Comparison of ENCODE assay signal across 20 mouse cellular contexts in the genomic region with DNA sequence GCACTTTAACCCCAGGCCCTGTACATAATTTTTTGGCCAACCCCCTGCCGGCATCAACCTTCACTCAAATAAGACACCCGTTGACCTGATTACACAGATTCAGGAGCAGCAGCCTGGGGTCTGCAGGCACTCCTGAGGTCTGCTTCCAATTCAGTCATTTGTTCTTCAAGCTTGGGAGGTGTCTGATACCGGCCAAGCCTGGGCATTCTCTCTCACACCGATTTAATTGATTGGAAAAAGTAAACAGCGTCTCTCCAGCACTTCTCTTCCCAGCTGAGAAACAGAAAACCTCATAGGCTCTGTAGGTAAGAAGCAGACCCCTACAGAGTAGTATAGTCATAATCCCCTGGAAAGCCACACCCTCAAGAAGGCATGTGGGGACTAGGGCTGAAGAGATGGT.
A peak's percentile ranks its signal among the peaks of the same experiment; 100 is the strongest.
DNase-seq lines count a peak whose midpoint lies in the region; ATAC-seq and TF ChIP-seq lines count a peak whose summit lies in the region.
"Had no signal": no experiment of that assay in that cellular context is flagged by ENCODE, and none has a peak within 500 bp of the region (broad histone marks: within the 10 kb centered on the region; RNA-seq: fewer than 3 reads in every experiment).

No protein-coding gene starts in this region.

- H3K4me2 ChIP-seq in heart, embryonic 11.5 days = no peak overlapping the region
- no peak overlapping the region for H3K4me2 ChIP-seq in liver, embryonic 12.5 days
- no peak overlapping the region for H3K4me2 ChIP-seq in liver, embryonic 11.5 days
- H3K4me2 ChIP-seq: embryonic facial prominence, embryonic 13.5 days; forebrain, embryonic 12.5 days; heart, embryonic 15.5 days; hindbrain, embryonic 15.5 days had no signal

- 0 out of 2 replicates have a peak overlapping the region, but pooled peaks have one; percentile 85 for H3K27ac ChIP-seq in heart, embryonic 11.5 days (ENCODE audit: low read depth, low read length)
- 0 out of 2 replicates have a peak overlapping the region, but pooled peaks have one; percentile 20 for H3K27ac ChIP-seq in liver, embryonic 12.5 days
- no peak overlapping the region for H3K27ac ChIP-seq in liver, embryonic 11.5 days (ENCODE audit: low read depth, low read length)
- H3K27ac ChIP-seq in testis, adult 2 months (ENCODE audit: control insufficient read depth, insufficient read depth, low read depth, low read length) = peak overlapping the region; percentile 25; the same call in 1 of the 2 replicates
- H3K27ac ChIP-seq: embryonic facial prominence, embryonic 13.5 days; forebrain, embryonic 12.5 days; hindbrain, embryonic 15.5 days had no signal

- no peak for ATAC-seq in heart, embryonic 11.5 days (replicated peaks; ENCODE audit: insufficient number of reproducible peaks, low FRiP score, low TSS enrichment)
- ATAC-seq in liver, embryonic 12.5 days = no peak
- ATAC-seq in liver, embryonic 11.5 days (replicated peaks; ENCODE audit: low FRiP score) = no peak
- ATAC-seq: activated CD4-positive, CD25-positive, alpha-beta regulatory T cell, adult 4 months; forebrain, embryonic 16.5 days; Patski had no signal

- H3K27me3 ChIP-seq in heart, embryonic 11.5 days (ENCODE audit: control insufficient read depth, insufficient read depth, low read length) = no peaks in the 10 kb centered on the region
- H3K27me3 ChIP-seq in liver, embryonic 12.5 days (replicated peaks) = no peaks in the 10 kb centered on the region
- no peaks in the 10 kb centered on the region for H3K27me3 ChIP-seq in liver, embryonic 11.5 days (replicated peaks; ENCODE audit: control insufficient read depth, insufficient read depth, low read length)
- no peaks in the 10 kb centered on the region for H3K27me3 ChIP-seq in testis, adult 2 months (ENCODE audit: control insufficient read depth, insufficient read depth, low read length)
- H3K27me3 ChIP-seq: CH12.LX; embryonic facial prominence, embryonic 13.5 days; forebrain, embryonic 12.5 days; heart, embryonic 15.5 days; hindbrain, embryonic 15.5 days; Patski had no signal

- H3K9me3 ChIP-seq in heart, embryonic 11.5 days (replicated peaks; ENCODE audit: control insufficient read depth, low read length) = no peaks in the 10 kb centered on the region
- H3K9me3 ChIP-seq in liver, embryonic 12.5 days (replicated peaks) = peaks cover under 1% of the 10 kb centered on the region
- H3K9me3 ChIP-seq in liver, embryonic 11.5 days (ENCODE audit: control insufficient read depth, low read length) = peaks cover under 1% of the 10 kb centered on the region; the same call in 1 of the 2 replicates
- H3K9me3 ChIP-seq: embryonic facial prominence, embryonic 13.5 days; forebrain, embryonic 12.5 days; heart, embryonic 15.5 days; hindbrain, embryonic 15.5 days had no signal

- intact Hi-C loops in heart, postnatal 25 days (cut with DNase I) = no loop called here

- TF ChIP-seq POLR2A in testis, adult 2 months (IDR thresholded peaks at IDR 0.05; ENCODE audit: control insufficient read depth, low read depth, low read length) = no peak

- 45% methylated on average over 5 of the region's 5 CpGs for WGBS in heart, embryonic 11.5 days (ENCODE audit: insufficient replicate concordance)
- 70% methylated on average over 5 of the region's 5 CpGs for WGBS in liver, embryonic 12.5 days (ENCODE audit: insufficient replicate concordance)
- 50% methylated on average over 5 of the region's 5 CpGs for WGBS in liver, embryonic 11.5 days

- no peaks in the 10 kb centered on the region for H3K36me3 ChIP-seq in heart, embryonic 11.5 days (ENCODE audit: control insufficient read depth, insufficient read depth, low read length)
- H3K36me3 ChIP-seq in liver, embryonic 12.5 days = peaks cover 4% of the 10 kb centered on the region; the same call in 1 of the 2 replicates
- H3K36me3 ChIP-seq in liver, embryonic 11.5 days (ENCODE audit: control insufficient read depth, insufficient read depth, low read length) = no peaks in the 10 kb centered on the region
- no peaks in the 10 kb centered on the region for H3K36me3 ChIP-seq in testis, adult 2 months (ENCODE audit: control insufficient read depth, insufficient read depth, low read length)
- H3K36me3 ChIP-seq: embryonic facial prominence, embryonic 13.5 days; forebrain, embryonic 12.5 days; heart, embryonic 15.5 days; hindbrain, embryonic 15.5 days had no signal

- H3K4me1 ChIP-seq in heart, embryonic 11.5 days (ENCODE audit: control insufficient read depth, insufficient read depth, low read length) = peaks cover 55% of the 10 kb centered on the region
- H3K4me1 ChIP-seq in liver, embryonic 12.5 days = peaks cover 72% of the 10 kb centered on the region
- peaks cover 45% of the 10 kb centered on the region for H3K4me1 ChIP-seq in liver, embryonic 11.5 days (replicated peaks; ENCODE audit: control insufficient read depth, insufficient read depth, low read length)
- H3K4me1 ChIP-seq in testis, adult 2 months (ENCODE audit: control insufficient read depth, insufficient read depth, low read length) = peaks cover 4% of the 10 kb centered on the region; the same call in 1 of the 2 replicates

- no peak for TF ChIP-seq CTCF in testis, adult 2 months (IDR thresholded peaks at IDR 0.05; ENCODE audit: control insufficient read depth, insufficient read depth, insufficient replicate concordance, low read depth, low read length)

- no peak overlapping the region for H3K4me3 ChIP-seq in heart, embryonic 11.5 days (ENCODE audit: low read depth, low read length)
- no peak overlapping the region for H3K4me3 ChIP-seq in liver, embryonic 12.5 days
- no peak overlapping the region for H3K4me3 ChIP-seq in liver, embryonic 11.5 days (ENCODE audit: low read depth, low read length)
- H3K4me3 ChIP-seq in testis, adult 2 months (ENCODE audit: control insufficient read depth, low read depth, low read length) = no peak overlapping the region
- H3K4me3 ChIP-seq: embryonic facial prominence, embryonic 13.5 days; forebrain, embryonic 12.5 days; heart, embryonic 15.5 days; hindbrain, embryonic 15.5 days had no signal

- no peak overlapping the region for H3K9ac ChIP-seq in heart, embryonic 11.5 days (ENCODE audit: low read depth, low read length)
- no peak overlapping the region for H3K9ac ChIP-seq in liver, embryonic 12.5 days
- H3K9ac ChIP-seq in liver, embryonic 11.5 days (ENCODE audit: low read depth, low read length) = no peak overlapping the region
- H3K9ac ChIP-seq: embryonic facial prominence, embryonic 13.5 days; forebrain, embryonic 12.5 days; heart, embryonic 15.5 days; hindbrain, embryonic 15.5 days had no signal

- DNase-seq in heart, postnatal 25 days (ENCODE audit: low spot score) = no peak
- DNase-seq in liver, embryonic 11.5 days (ENCODE audit: low spot score) = no peak
- DNase-seq in testis, postnatal 14 days (ENCODE audit: low spot score) = no peak
- DNase-seq: adrenal gland, postnatal 14 days; cerebellum, adult 18-20 months; cerebellum, adult 9-11 months; cerebellum, postnatal 36 days; gastrocnemius, postnatal 10 days; heart, postnatal 14 days had no signal
